Mouse (Mus musculus) testis, adult 2 months (tissue): ENCODE results near the gene Iapp.
"Not testable (repeated sequence)": the region's sequence is repeated elsewhere in the genome, so short reads cannot be mapped to it uniquely, and the experiment has no call there.

ENCODE experiments used
- CTCF ChIP-seq: fragments of 200-500 bp; IDR thresholded peaks from 2 replicates; pipeline ENCODE4 v1.5.1; 2012; ENCODE audit warnings: low read depth, mild to moderate bottlenecking, inconsistent platforms, low read length, moderate library complexity; ENCODE audit not compliant: control insufficient read depth, insufficient read depth, insufficient replicate concordance
- POLR2A ChIP-seq: fragments of 200-500 bp; IDR thresholded peaks from 2 replicates; pipeline ENCODE4 v1.6.1; 2012; ENCODE audit warnings: low read depth, mild to moderate bottlenecking, inconsistent platforms, low read length, moderate library complexity; ENCODE audit not compliant: control insufficient read depth

- not testable (repeated sequence) for TF ChIP-seq CTCF, POLR2A
Observed at GRCm38 (mm10) chr6:142352099-142352498, 53.9 kb downstream of the Iapp start.
